Mouse (Mus musculus) adrenal gland, postnatal 10 days (tissue): ENCODE results near the gene Dhrs2. TPM values are rescaled to one million over a fixed set of nuclear protein-coding genes. Genes with fewer than 3 reads are reported as not detected.

Experiments
- DNase-seq: peaks from one replicate; pipeline ENCODE4 v3.0.0; 2021; ENCODE audit warnings: mixed read lengths
- total RNA-seq, 2 experiments: library from RNA; stranded (reverse); gene quantifications; 2 replicates each; pipeline ENCODE4 v1.2.3; 2021

Gene Dhrs2
- total RNA-seq, 2 experiments from 2014 or later: 0.24 TPM; not detected in 1

DNA sequence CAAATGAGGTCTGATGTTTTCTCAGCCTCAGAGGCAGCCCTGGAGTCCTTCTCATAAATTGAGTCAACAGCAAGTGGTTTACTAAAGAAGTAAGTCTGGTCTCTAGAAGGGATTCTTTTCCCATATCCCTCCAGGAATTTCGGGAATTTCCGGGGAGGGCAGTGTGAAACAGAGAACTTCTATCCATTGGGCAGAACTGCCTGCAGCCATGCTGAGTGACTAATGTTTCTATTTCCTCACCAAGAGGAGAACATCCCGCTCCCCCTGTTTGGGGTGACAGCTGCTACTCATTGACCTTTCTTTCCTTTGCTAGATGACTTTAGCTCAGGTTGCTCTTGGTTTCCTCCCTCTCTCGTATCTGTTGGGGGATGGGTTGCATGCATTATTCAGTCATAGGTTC lies 31.8 kb downstream of the Dhrs2 start:
- DNase-seq: no peak

DNA sequence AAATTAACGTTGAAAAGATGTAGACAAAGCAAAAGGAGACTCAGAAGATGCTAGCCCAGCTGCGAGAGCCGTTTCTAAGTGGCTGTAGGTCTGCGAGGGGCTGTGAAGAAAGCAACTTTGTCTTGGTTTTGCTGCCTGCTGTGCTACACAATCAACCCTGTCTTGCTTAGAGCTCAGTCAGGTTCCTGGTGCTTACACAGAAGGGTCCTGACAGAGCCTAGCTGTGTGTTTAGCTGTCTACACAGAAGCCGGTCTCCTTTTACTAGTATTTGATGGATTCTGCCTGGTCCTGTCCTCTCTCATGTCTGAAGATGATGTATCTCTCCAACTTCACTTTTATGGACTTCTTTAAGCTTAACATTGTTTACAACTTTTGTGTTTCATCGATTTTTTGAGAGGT lies 33.6 kb downstream of the Dhrs2 start:
- DNase-seq: no peak

DNA sequence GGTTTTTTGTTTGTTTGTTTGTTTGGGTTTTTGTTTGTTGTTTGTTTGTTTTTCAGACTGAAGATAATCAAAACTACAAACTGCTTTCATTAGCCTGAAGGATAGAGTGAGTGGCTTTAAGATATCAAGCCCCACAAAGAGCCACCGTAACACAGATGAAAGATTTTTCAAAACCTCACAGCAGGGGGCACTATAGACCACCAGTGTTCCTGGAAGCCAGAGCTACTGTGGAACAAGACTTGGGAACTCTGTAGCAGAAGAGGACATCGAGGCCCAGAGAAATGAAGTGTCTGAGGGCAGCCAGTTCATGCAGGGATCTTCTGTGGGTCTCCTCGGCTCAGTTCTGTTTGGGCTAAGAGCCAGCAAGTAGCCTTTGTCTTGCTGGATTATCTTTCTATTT lies 49.4 kb downstream of the Dhrs2 start:
- peak; percentile 74 for DNase-seq

DNA sequence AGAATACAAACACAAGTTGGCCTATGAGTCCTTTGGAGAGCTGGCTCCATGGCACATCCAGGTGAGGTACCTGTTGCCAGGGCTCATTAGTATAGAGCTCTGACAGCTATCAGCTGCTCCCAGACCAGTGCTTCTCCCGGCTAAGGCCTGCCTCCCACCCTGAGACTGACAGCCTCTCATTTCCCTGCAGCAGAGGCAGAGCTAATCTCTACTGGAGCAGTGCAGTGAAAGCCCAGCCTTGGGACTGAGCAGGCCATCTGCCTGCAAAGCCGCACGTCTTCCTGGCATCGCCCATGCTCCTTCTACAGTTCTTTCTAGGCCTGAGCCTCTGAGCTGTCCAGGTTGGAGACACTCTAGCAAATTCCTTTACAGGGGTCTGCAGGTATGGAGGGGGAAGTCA lies 51.2 kb downstream of the Dhrs2 start:
- DNase-seq: no peak

DNA sequence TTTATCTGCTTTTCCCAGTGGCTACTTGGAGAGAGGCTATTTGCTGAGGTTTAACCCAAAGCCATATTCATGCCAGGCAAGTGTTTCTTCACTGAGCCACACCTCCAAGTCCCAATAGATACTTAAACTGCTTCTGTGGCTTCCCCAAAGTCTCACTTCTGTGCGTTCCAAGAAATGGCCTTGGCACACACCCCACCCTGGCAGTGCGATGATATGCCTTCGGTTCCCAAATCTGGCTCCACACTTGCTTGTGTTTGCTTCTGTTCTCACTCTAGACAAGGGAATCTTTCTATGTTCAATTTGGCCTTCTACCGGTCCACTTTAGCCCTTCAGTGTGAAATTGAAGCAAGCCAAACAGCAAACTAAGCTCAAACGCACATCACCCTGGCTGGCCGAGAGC lies 53.0 kb downstream of the Dhrs2 start:
- DNase-seq: peak; percentile 54

DNA sequence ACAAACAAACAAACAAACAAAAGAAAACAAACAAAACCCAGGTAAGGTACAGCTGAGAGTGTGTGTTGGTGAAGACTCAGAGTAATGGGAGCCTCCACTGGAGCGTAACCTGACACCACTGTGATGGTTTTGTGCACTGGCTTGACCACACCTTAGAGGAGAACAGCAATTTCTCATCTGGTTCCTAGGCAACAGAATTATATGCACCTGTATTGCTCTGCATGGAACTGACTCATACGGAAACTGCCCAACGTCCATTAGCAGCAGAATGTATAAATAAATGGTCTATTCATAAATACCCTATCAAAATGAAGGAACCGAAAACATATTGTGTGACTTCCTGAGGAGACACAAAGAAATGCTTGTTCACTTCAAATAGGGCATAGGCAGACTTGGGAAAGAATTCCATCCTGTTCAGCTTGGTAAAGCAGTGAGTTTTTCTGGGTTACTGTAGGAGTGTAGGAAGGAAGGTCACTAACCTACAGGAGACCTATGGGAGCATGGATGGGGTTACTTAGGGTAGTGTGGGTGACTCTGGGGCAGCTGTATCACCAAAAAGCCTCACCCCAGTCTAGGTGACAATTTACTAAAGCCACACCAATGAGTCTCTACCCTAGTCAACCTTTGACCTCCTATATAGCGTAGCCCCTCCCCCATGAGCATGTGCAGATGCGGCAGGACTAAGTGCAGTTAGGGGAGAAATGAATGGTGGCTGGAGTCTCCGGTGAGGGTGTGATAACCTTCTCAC lies 57.7 kb downstream of the Dhrs2 start:
- DNase-seq: no peak

Other genes with a start within 250 kb of the Dhrs2 start
- gene Gm17428, start 245.1 kb upstream of the Dhrs2 start, total RNA-seq: not detected
- 100 to 1,000 TPM in 1 of 2 experiments, 10 to 100 TPM in 1; 24.9 to 114 TPM for gene Myh7, start 227.4 kb upstream of the Dhrs2 start, total RNA-seq
- 10 to 100 TPM; 32.9 to 38.1 TPM for gene Ngdn, start 206.6 kb upstream of the Dhrs2 start, total RNA-seq
- gene Zfhx2, start 129.7 kb upstream of the Dhrs2 start, total RNA-seq: 1 to 10 TPM; 5.2 to 9.9 TPM
- 10 to 100 TPM; 13.2 to 17.5 TPM for gene Thtpa, start 127.2 kb upstream of the Dhrs2 start, total RNA-seq
- gene Ap1g2, start 115.4 kb upstream of the Dhrs2 start, total RNA-seq: 10 to 100 TPM; 20.0 to 31.3 TPM
- 1 to 10 TPM; 4.3 to 7.5 TPM for gene Jph4, start 105.1 kb upstream of the Dhrs2 start, total RNA-seq